Mouse (Mus musculus): ENCODE measurements at regions not wholly inside any gene's neighbourhood (a gene's known extent, or its start where the extent isn't known, plus 50 kb on each side); places are given as distances from the start of the nearest gene placed in this dataset.

- Histone ChIP-seq H3K4me3 (ENCODE audit: low read depth, low read length) (no peak overlapping the region), H3K4me2 (ENCODE audit: low read depth, low read length) (no peak overlapping the region), H3K9ac (ENCODE audit: low read depth, low read length) (no peak overlapping the region), H3K36me3 (ENCODE audit: control insufficient read depth, insufficient read depth, low read length) (no peaks in the 10 kb centered on the region), H3K9me3 (ENCODE audit: control insufficient read depth, low read length) (no peaks in the 10 kb centered on the region), H3K27me3 (replicated peaks; ENCODE audit: control insufficient read depth, insufficient read depth, low read length) (no peaks in the 10 kb centered on the region), H3K27ac (replicated peaks; ENCODE audit: low read depth, low read length) (no peak overlapping the region), H3K4me1 (ENCODE audit: control insufficient read depth, insufficient read depth, low read length) (no peaks in the 10 kb centered on the region)
- 40% methylated on average over 7 of the region's 7 CpGs for WGBS
- DNase-seq (ENCODE audit: low spot score) (peak; percentile 15), ATAC-seq (ENCODE audit: low read depth) (no peak)
These were observed 209.6 kb upstream of the Kdm8 start for GRCm38 (mm10) chr7:125234911-125235310.

- Histone ChIP-seq H3K4me1 (ENCODE audit: control insufficient read depth, insufficient read depth, low read length) (no peaks in the 10 kb centered on the region), H3K36me3 (ENCODE audit: control insufficient read depth, insufficient read depth, low read length) (no peaks in the 10 kb centered on the region), H3K27me3 (replicated peaks; ENCODE audit: control insufficient read depth, insufficient read depth, low read length) (no peaks in the 10 kb centered on the region), H3K27ac (replicated peaks; ENCODE audit: low read depth, low read length) (no peak overlapping the region), H3K4me2 (ENCODE audit: low read depth, low read length) (no peak overlapping the region), H3K9ac (ENCODE audit: low read depth, low read length) (no peak overlapping the region), H3K4me3 (ENCODE audit: low read depth, low read length) (no peak overlapping the region), H3K9me3 (ENCODE audit: control insufficient read depth, low read length) (no peaks in the 10 kb centered on the region)
- 79% methylated on average over 3 of the region's 3 CpGs for WGBS
- no peak for DNase-seq (ENCODE audit: low spot score)
- no peak for ATAC-seq (ENCODE audit: low read depth)
These were observed 207.4 kb upstream of the Kdm8 start for GRCm38 (mm10) chr7:125237026-125237425.

GRCm38 (mm10) chr7:125243021-125243420, 201.5 kb upstream of the Kdm8 start:
- ATAC-seq (ENCODE audit: low read depth) (no peak), DNase-seq (ENCODE audit: low spot score) (no peak)
- H3K27me3 ChIP-seq (replicated peaks; ENCODE audit: control insufficient read depth, insufficient read depth, low read length), result no peaks in the 10 kb centered on the region
- H3K4me1 ChIP-seq (ENCODE audit: control insufficient read depth, insufficient read depth, low read length), result no peaks in the 10 kb centered on the region
- H3K36me3 ChIP-seq (ENCODE audit: control insufficient read depth, insufficient read depth, low read length), result no peaks in the 10 kb centered on the region
- 73% methylated on average over 3 of the region's 3 CpGs for WGBS
- H3K9me3 ChIP-seq (ENCODE audit: control insufficient read depth, low read length), result peaks cover 7% of the 10 kb centered on the region; the same call in 1 of the 2 replicates
- H3K9ac ChIP-seq (ENCODE audit: low read depth, low read length), result no peak overlapping the region
- H3K4me3 ChIP-seq (ENCODE audit: low read depth, low read length), result no peak overlapping the region
- no peak overlapping the region for H3K4me2 ChIP-seq (ENCODE audit: low read depth, low read length)
- no peak overlapping the region for H3K27ac ChIP-seq (replicated peaks; ENCODE audit: low read depth, low read length)

- Histone ChIP-seq H3K27me3 (replicated peaks; ENCODE audit: control insufficient read depth, insufficient read depth, low read length) (no peaks in the 10 kb centered on the region), H3K36me3 (ENCODE audit: control insufficient read depth, insufficient read depth, low read length) (no peaks in the 10 kb centered on the region), H3K27ac (replicated peaks; ENCODE audit: low read depth, low read length) (no peak overlapping the region), H3K4me3 (ENCODE audit: low read depth, low read length) (no peak overlapping the region), H3K9ac (ENCODE audit: low read depth, low read length) (no peak overlapping the region), H3K4me1 (ENCODE audit: control insufficient read depth, insufficient read depth, low read length) (peaks cover 4% of the 10 kb centered on the region; the same call in 1 of the 2 replicates), H3K9me3 (ENCODE audit: control insufficient read depth, low read length) (peaks cover 7% of the 10 kb centered on the region; the same call in 1 of the 2 replicates), H3K4me2 (ENCODE audit: low read depth, low read length) (no peak overlapping the region)
- ATAC-seq (ENCODE audit: low read depth) (no peak), DNase-seq (ENCODE audit: low spot score) (no peak)
- 83% methylated on average over 3 of the region's 3 CpGs for WGBS
These were observed 196.1 kb upstream of the Kdm8 start for GRCm38 (mm10) chr7:125248386-125248785.

- Histone ChIP-seq H3K4me1 (ENCODE audit: control insufficient read depth, insufficient read depth, low read length) (peaks cover 4% of the 10 kb centered on the region; the same call in 1 of the 2 replicates), H3K27ac (replicated peaks; ENCODE audit: low read depth, low read length) (no peak overlapping the region), H3K9me3 (ENCODE audit: control insufficient read depth, low read length) (peaks cover 7% of the 10 kb centered on the region; the same call in 1 of the 2 replicates), H3K9ac (ENCODE audit: low read depth, low read length) (no peak overlapping the region), H3K27me3 (replicated peaks; ENCODE audit: control insufficient read depth, insufficient read depth, low read length) (no peaks in the 10 kb centered on the region), H3K4me3 (ENCODE audit: low read depth, low read length) (no peak overlapping the region), H3K36me3 (ENCODE audit: control insufficient read depth, insufficient read depth, low read length) (no peaks in the 10 kb centered on the region), H3K4me2 (ENCODE audit: low read depth, low read length) (no peak overlapping the region)
- DNase-seq (ENCODE audit: low spot score) (no peak), ATAC-seq (ENCODE audit: low read depth) (no peak)
- 74% methylated on average over 2 of the region's 2 CpGs for whole genome bisulfite sequencing
These were observed 194.1 kb upstream of the Kdm8 start for GRCm38 (mm10) chr7:125250385-125250784.

GRCm38 (mm10) chr7:125250970-125251585, 193.4 kb upstream of the Kdm8 start:
- Histone ChIP-seq H3K4me1 (ENCODE audit: control insufficient read depth, insufficient read depth, low read length) (peaks cover 4% of the 10 kb centered on the region; the same call in 1 of the 2 replicates), H3K4me2 (ENCODE audit: low read depth, low read length) (no peak overlapping the region), H3K4me3 (ENCODE audit: low read depth, low read length) (no peak overlapping the region), H3K27me3 (replicated peaks; ENCODE audit: control insufficient read depth, insufficient read depth, low read length) (no peaks in the 10 kb centered on the region), H3K27ac (replicated peaks; ENCODE audit: low read depth, low read length) (no peak overlapping the region), H3K9me3 (ENCODE audit: control insufficient read depth, low read length) (peaks cover 5% of the 10 kb centered on the region; the same call in 1 of the 2 replicates), H3K9ac (ENCODE audit: low read depth, low read length) (no peak overlapping the region), H3K36me3 (ENCODE audit: control insufficient read depth, insufficient read depth, low read length) (no peaks in the 10 kb centered on the region)
- DNase-seq (ENCODE audit: low spot score) (no peak), ATAC-seq (ENCODE audit: low read depth) (no peak)
- WGBS, result 68% methylated on average over 6 of the region's 6 CpGs

GRCm38 (mm10) chr7:125254302-125254701, 190.2 kb upstream of the Kdm8 start:
- no peaks in the 10 kb centered on the region for H3K36me3 ChIP-seq (ENCODE audit: control insufficient read depth, insufficient read depth, low read length)
- H3K27me3 ChIP-seq (replicated peaks; ENCODE audit: control insufficient read depth, insufficient read depth, low read length), result no peaks in the 10 kb centered on the region
- DNase-seq (ENCODE audit: low spot score) (no peak), ATAC-seq (ENCODE audit: low read depth) (no peak)
- no peak overlapping the region for H3K9ac ChIP-seq (ENCODE audit: low read depth, low read length)
- no peak overlapping the region for H3K27ac ChIP-seq (replicated peaks; ENCODE audit: low read depth, low read length)
- 25% methylated on average over 4 of the region's 4 CpGs for WGBS
- no peak overlapping the region for H3K4me3 ChIP-seq (ENCODE audit: low read depth, low read length)
- no peak overlapping the region for H3K4me2 ChIP-seq (ENCODE audit: low read depth, low read length)
- H3K9me3 ChIP-seq (ENCODE audit: control insufficient read depth, low read length), result no peaks in the 10 kb centered on the region
- peaks cover 4% of the 10 kb centered on the region; the same call in 1 of the 2 replicates for H3K4me1 ChIP-seq (ENCODE audit: control insufficient read depth, insufficient read depth, low read length)

GRCm38 (mm10) chr7:125259016-125259415, 185.5 kb upstream of the Kdm8 start:
- no peak overlapping the region for H3K4me2 ChIP-seq (ENCODE audit: low read depth, low read length)
- no peak overlapping the region for H3K4me3 ChIP-seq (ENCODE audit: low read depth, low read length)
- no peaks in the 10 kb centered on the region for H3K27me3 ChIP-seq (replicated peaks; ENCODE audit: control insufficient read depth, insufficient read depth, low read length)
- H3K9ac ChIP-seq (ENCODE audit: low read depth, low read length), result no peak overlapping the region
- no peak overlapping the region for H3K27ac ChIP-seq (replicated peaks; ENCODE audit: low read depth, low read length)
- ATAC-seq (ENCODE audit: low read depth), result no peak
- H3K36me3 ChIP-seq (ENCODE audit: control insufficient read depth, insufficient read depth, low read length), result no peaks in the 10 kb centered on the region
- H3K9me3 ChIP-seq (ENCODE audit: control insufficient read depth, low read length), result no peaks in the 10 kb centered on the region
- no peaks in the 10 kb centered on the region for H3K4me1 ChIP-seq (ENCODE audit: control insufficient read depth, insufficient read depth, low read length)
- peak; percentile 86 for DNase-seq (ENCODE audit: low spot score)

GRCm38 (mm10) chr7:125262133-125262532, 182.3 kb upstream of the Kdm8 start:
- Histone ChIP-seq H3K9ac (ENCODE audit: low read depth, low read length) (no peak overlapping the region), H3K4me3 (ENCODE audit: low read depth, low read length) (no peak overlapping the region), H3K4me1 (ENCODE audit: control insufficient read depth, insufficient read depth, low read length) (no peaks in the 10 kb centered on the region), H3K9me3 (ENCODE audit: control insufficient read depth, low read length) (no peaks in the 10 kb centered on the region), H3K27ac (replicated peaks; ENCODE audit: low read depth, low read length) (no peak overlapping the region), H3K36me3 (ENCODE audit: control insufficient read depth, insufficient read depth, low read length) (no peaks in the 10 kb centered on the region), H3K4me2 (ENCODE audit: low read depth, low read length) (no peak overlapping the region), H3K27me3 (replicated peaks; ENCODE audit: control insufficient read depth, insufficient read depth, low read length) (no peaks in the 10 kb centered on the region)
- DNase-seq (ENCODE audit: low spot score), result no peak
- 69% methylated on average over 2 of the region's 2 CpGs for WGBS
- ATAC-seq (ENCODE audit: low read depth), result no peak

Measured in embryonic facial prominence, embryonic 14.5 days (tissue).